Mouse (Mus musculus) limb, embryonic 14.5 days (tissue): ENCODE results near the gene Tapbp. TPM values are rescaled to one million over a fixed set of nuclear protein-coding genes. Genes with fewer than 3 reads are reported as not detected.

Experiments
- ATAC-seq: fragments of 200-750 bp; cut with Nextera tagmentation; 2 replicates; pipeline ENCODE4 v1.8.0; 2017; ENCODE audit warnings: low read depth, moderate number of reproducible peaks, moderate TSS enrichment; ENCODE audit not compliant: low FRiP score
- DNase-seq: peaks from one replicate; pipeline ENCODE4 v3.0.0-alpha.2; 2015; ENCODE audit warnings: low spot score
- H3K27ac ChIP-seq: fragments of 300-500 bp; sonication (generic); replicated peaks from 2 replicates; pipeline ENCODE4 v1.5.1; 2014; ENCODE audit warnings: low read depth, mild to moderate bottlenecking, low read length, moderate library complexity, mixed read lengths
- H3K27me3 ChIP-seq: fragments of 300-500 bp; sonication (generic); 2 replicates; pipeline ENCODE4 v1.6.1; 2014; ENCODE audit warnings: low read length, mixed read lengths; ENCODE audit not compliant: control insufficient read depth, insufficient read depth
- H3K36me3 ChIP-seq: fragments of 300-500 bp; sonication (generic); 2 replicates; pipeline ENCODE4 v1.6.1; 2014; ENCODE audit warnings: mild to moderate bottlenecking, low read length, moderate library complexity, mixed read lengths; ENCODE audit not compliant: control insufficient read depth, insufficient read depth
- H3K4me1 ChIP-seq: fragments of 300-500 bp; sonication (generic); 2 replicates; pipeline ENCODE4 v1.6.1; 2014; ENCODE audit warnings: antibody characterized with exemption, low read length, mixed read lengths; ENCODE audit not compliant: control insufficient read depth, insufficient read depth
- H3K4me2 ChIP-seq: fragments of 300-500 bp; sonication (generic); replicated peaks from 2 replicates; pipeline ENCODE4 v1.6.1; 2014; ENCODE audit warnings: low read depth, mild to moderate bottlenecking, low read length, moderate library complexity; ENCODE audit not compliant: severe bottlenecking
- H3K4me3 ChIP-seq: fragments of 300-500 bp; sonication (generic); replicated peaks from 2 replicates; pipeline ENCODE4 v1.5.1; 2014; ENCODE audit warnings: low read length
- H3K9ac ChIP-seq: fragments of 300-500 bp; sonication (generic); 2 replicates; pipeline ENCODE4 v1.6.1; 2014; ENCODE audit warnings: mild to moderate bottlenecking, low read depth, low read length, moderate library complexity; ENCODE audit not compliant: severe bottlenecking
- H3K9me3 ChIP-seq: fragments of 300-500 bp; sonication (generic); 2 replicates; pipeline ENCODE4 v1.6.1; 2016; ENCODE audit warnings: low read length; ENCODE audit not compliant: control insufficient read depth
- POLR2A ChIP-seq: fragments of 200-500 bp; IDR thresholded peaks from 2 replicates; pipeline ENCODE4 v1.8.0; 2012; ENCODE audit warnings: inconsistent platforms, mild to moderate bottlenecking, moderate library complexity, borderline replicate concordance; ENCODE audit not compliant: insufficient read depth, insufficient read length; ENCODE audit errors: extremely low read depth
- WGBS: fragments of 180-500 bp; shearing (Covaris S2); extraction: QIAGEN DNeasy Blood & Tissue Kit; methylation state at CpG from one replicate; pipeline ENCODE4 v1.1.7; 2014; 5-methylcytosine and 5-hydroxymethylcytosine counted together
- polyA plus RNA-seq, 2 experiments: library from polyadenylated mRNA; depleted of rRNA in 1 of 2; stranded (reverse) in 1 of 2; unstranded in 1 of 2; fragments of >200 nt; fragmentation: Nextera tagmentation in 1 of 2; extraction: Ambion mirVana in 1 of 2; gene quantifications; 2 replicates each; pipeline versions ENCODE4 v1.2.1 to v1.2.3; 2012 to 2014

Tapbp gene
- polyA plus RNA-seq, 2 experiments, result 18.7 to 28.9 TPM

- no peak overlapping the region for H3K4me3 ChIP-seq
- no peaks in the 10 kb centered on the region for H3K9me3 ChIP-seq
- H3K36me3 ChIP-seq, result peaks cover 16% of the 10 kb centered on the region
- DNase-seq (no peak), ATAC-seq (no peak)
- no peak overlapping the region for H3K4me2 ChIP-seq
- WGBS, result 77% methylated on average over 15 of the region's 17 CpGs
- H3K4me1 ChIP-seq, result peaks cover 13% of the 10 kb centered on the region
- H3K27ac ChIP-seq, result no peak overlapping the region
- H3K27me3 ChIP-seq, result no peaks in the 10 kb centered on the region
- no peak for TF ChIP-seq POLR2A
- H3K9ac ChIP-seq, result no peak overlapping the region
Observed at GRCm38 (mm10) chr17:33926207-33926932, 10.7 kb downstream of the Tapbp start.

GRCm38 (mm10) chr17:33928251-33928947, 12.7 kb downstream of the Tapbp start:
- no peaks in the 10 kb centered on the region for H3K27me3 ChIP-seq
- ATAC-seq (no peak), DNase-seq (no peak)
- peak overlapping the region; percentile 84 for H3K4me3 ChIP-seq
- H3K9me3 ChIP-seq, result no peaks in the 10 kb centered on the region
- WGBS, result 57% methylated on average over 21 of the region's 21 CpGs
- H3K9ac ChIP-seq, result peak overlapping the region; percentile 72
- H3K27ac ChIP-seq, result no peak overlapping the region
- peak overlapping the region; percentile 98 for H3K4me2 ChIP-seq
- no peak for TF ChIP-seq POLR2A
- peaks cover 30% of the 10 kb centered on the region for H3K36me3 ChIP-seq
- peaks cover 15% of the 10 kb centered on the region for H3K4me1 ChIP-seq

DNA sequence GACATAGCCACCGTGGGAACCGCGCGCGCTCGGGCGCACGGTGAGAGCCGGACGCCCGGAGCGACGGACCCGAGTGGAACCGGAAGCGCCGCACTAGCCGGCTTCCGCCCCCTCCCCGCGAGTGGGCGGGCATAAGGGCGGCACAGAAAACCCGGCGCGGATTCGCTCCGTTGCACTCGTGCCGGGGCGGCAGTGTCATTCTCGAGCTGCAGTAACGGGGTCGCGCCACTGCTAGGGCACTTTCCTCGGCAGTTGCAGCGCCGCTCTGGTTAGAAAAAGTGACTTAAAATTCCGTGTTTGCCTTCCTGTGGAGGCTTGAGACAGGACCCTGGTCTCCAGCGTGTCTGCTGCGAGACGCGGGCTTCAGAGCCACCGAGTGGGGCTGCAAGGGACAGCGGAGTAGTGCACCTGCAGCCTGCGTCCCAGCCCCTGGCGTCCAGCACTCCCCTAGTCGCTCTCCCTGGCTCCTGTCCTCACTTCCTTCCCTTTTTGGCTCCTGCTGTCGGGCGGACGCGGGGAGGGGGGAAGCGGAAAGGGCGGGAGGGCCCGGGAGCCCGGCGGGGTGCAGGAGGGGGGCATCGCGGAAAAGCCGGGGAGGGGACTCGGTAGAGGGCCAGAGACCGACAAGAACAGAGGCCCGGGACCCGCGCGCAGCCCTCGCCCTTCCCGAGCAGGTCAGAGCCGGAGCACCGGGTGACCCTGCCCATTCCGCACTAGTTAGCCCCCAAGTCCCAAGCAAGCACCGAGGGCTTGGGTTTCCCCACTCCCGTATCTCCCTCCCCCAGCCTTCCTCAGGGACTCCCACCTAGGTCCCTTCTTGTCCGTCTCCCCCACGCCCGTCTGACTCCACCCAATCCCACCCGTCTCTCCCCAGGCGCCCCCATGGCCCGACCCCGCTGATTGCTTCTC, 13.9 kb downstream of the Tapbp start, which contains the start of gene Rgl2:
TSS of gene Rgl2 (plus strand) at position 173 of the 909 bp plus-strand sequence.
- H3K9me3 ChIP-seq, result no peaks in the 10 kb centered on the region
- H3K4me1 ChIP-seq, result peaks cover 15% of the 10 kb centered on the region
- peaks cover 35% of the 10 kb centered on the region for H3K36me3 ChIP-seq
- peak within 1 kb of the TSS; percentile 98 for H3K4me2 ChIP-seq
- 0 out of 2 replicates have a peak, but pooled peaks have one; percentile 34 for TF ChIP-seq POLR2A
- H3K27ac ChIP-seq, result peak within 1 kb of the TSS; percentile 90
- peak; percentile 94 for DNase-seq
- WGBS, result under 1% methylated on average over 62 of the region's 80 CpGs
- H3K9ac ChIP-seq, result peak within 1 kb of the TSS; percentile 72
- peak within 1 kb of the TSS; percentile 84 for H3K4me3 ChIP-seq
- peak; percentile 92 for ATAC-seq
- H3K27me3 ChIP-seq, result no peaks in the 10 kb centered on the region

GRCm38 (mm10) chr17:33930280-33931158, 14.8 kb downstream of the Tapbp start:
- WGBS, result under 1% methylated on average over 45 of the region's 45 CpGs
- no peaks in the 10 kb centered on the region for H3K27me3 ChIP-seq
- H3K4me2 ChIP-seq, result peak overlapping the region; percentile 98
- peaks cover 40% of the 10 kb centered on the region for H3K36me3 ChIP-seq
- H3K4me3 ChIP-seq, result peak overlapping the region; percentile 84
- peaks cover 15% of the 10 kb centered on the region for H3K4me1 ChIP-seq
- no peak for TF ChIP-seq POLR2A
- peak overlapping the region; percentile 90 for H3K27ac ChIP-seq
- H3K9ac ChIP-seq, result peak overlapping the region; percentile 72
- H3K9me3 ChIP-seq, result no peaks in the 10 kb centered on the region
- ATAC-seq (no peak), DNase-seq (peak; percentile 60)
